Mouse (Mus musculus) myocyte (in vitro differentiated cells): Measurements from ENCODE around the gene Man2a1.

Source experiments
- MYOD1 ChIP-seq, 3 experiments: IDR thresholded peaks; one replicate each; pipeline ENCODE4 v1.6.1; 2011; ENCODE audit warnings: control low read depth in 2 of 3, low read depth in 2 of 3, mild to moderate bottlenecking in 2 of 3, moderate library complexity in 1 of 3; ENCODE audit not compliant: insufficient read length in 2 of 3, control insufficient read depth in 1 of 3
- MYOG ChIP-seq, 3 experiments: IDR thresholded peaks; one replicate each; pipeline ENCODE4 v1.6.1; 2011; ENCODE audit warnings: control low read depth in 2 of 3, low read depth in 2 of 3, mild to moderate bottlenecking in 2 of 3; ENCODE audit not compliant: insufficient read length in 2 of 3, control insufficient read depth in 1 of 3, insufficient read depth in 1 of 3
- POLR2A ChIP-seq: IDR thresholded peaks from one replicate; pipeline ENCODE4 v1.6.1; 2011; ENCODE audit warnings: low read depth, mild to moderate bottlenecking, control low read depth, moderate library complexity; ENCODE audit not compliant: insufficient read length
- POLR2AphosphoS2 ChIP-seq: IDR thresholded peaks from one replicate; pipeline ENCODE4 v1.6.1; 2011; ENCODE audit warnings: low read depth, control low read depth; ENCODE audit not compliant: insufficient read length
- TCF3 ChIP-seq: IDR thresholded peaks from one replicate; pipeline ENCODE4 v1.6.1; 2011; ENCODE audit warnings: low read depth, control low read depth; ENCODE audit not compliant: insufficient read length
- USF1 ChIP-seq: IDR thresholded peaks from one replicate; pipeline ENCODE4 v1.6.1; 2011; ENCODE audit warnings: low read depth, mild to moderate bottlenecking, control low read depth, moderate library complexity

GRCm38 (mm10) chr17:64666518-64666917 lies 66.0 kb downstream of the Man2a1 start:
- TF ChIP-seq MYOD1 (IDR thresholded peaks at IDR 0.05; ENCODE audit: control insufficient read depth in 1 of 3, insufficient read length in 2 of 3, low read depth in 2 of 3) (no peak), POLR2A (no peak), POLR2AphosphoS2 (no peak), TCF3 (no peak), MYOG (IDR thresholded peaks at IDR 0.05; ENCODE audit: control insufficient read depth in 1 of 3, insufficient read depth in 1 of 3, insufficient read length in 2 of 3, low read depth in 2 of 3) (no peak), USF1 (no peak)
